Mouse (Mus musculus) lung, embryonic 16.5 days (tissue): Measurements from ENCODE around the gene Usp22. TPM values are rescaled to one million over a fixed set of nuclear protein-coding genes. Genes with fewer than 3 reads are reported as not detected.

Experiments
- ATAC-seq: fragments of 200-750 bp; cut with Nextera tagmentation; 2 replicates; pipeline ENCODE4 v1.8.0; 2017; ENCODE audit warnings: low read depth, mild to moderate bottlenecking, moderate library complexity
- H3K27ac ChIP-seq: fragments of 300-500 bp; sonication (generic); 2 replicates; pipeline ENCODE4 v1.5.1; 2014; ENCODE audit warnings: mild to moderate bottlenecking, control low read depth, low read length
- H3K27me3 ChIP-seq: fragments of 300-500 bp; sonication (generic); 2 replicates; pipeline ENCODE4 v1.6.1; 2014; ENCODE audit warnings: low read depth, low read length, mixed read lengths; ENCODE audit not compliant: control insufficient read depth, insufficient read depth
- H3K36me3 ChIP-seq: fragments of 300-500 bp; sonication (generic); 2 replicates; pipeline ENCODE4 v1.6.1; 2014; ENCODE audit warnings: low read length; ENCODE audit not compliant: control insufficient read depth, insufficient read depth
- H3K4me1 ChIP-seq: fragments of 300-500 bp; sonication (generic); replicated peaks from 2 replicates; pipeline ENCODE4 v1.6.1; 2014; ENCODE audit warnings: low read length, mixed read lengths; ENCODE audit not compliant: control insufficient read depth, insufficient read depth
- H3K4me2 ChIP-seq: fragments of 300-500 bp; sonication (generic); 2 replicates; pipeline ENCODE4 v1.6.1; 2014; ENCODE audit warnings: low read depth, low read length, control low read depth
- H3K4me3 ChIP-seq: fragments of 300-500 bp; sonication (generic); 2 replicates; pipeline ENCODE4 v1.5.1; 2014; ENCODE audit warnings: mild to moderate bottlenecking, low read length, control low read depth
- H3K9ac ChIP-seq: fragments of 300-500 bp; sonication (generic); 2 replicates; pipeline ENCODE4 v1.6.1; 2014; ENCODE audit warnings: low read length, control low read depth
- H3K9me3 ChIP-seq: fragments of 300-500 bp; sonication (generic); 2 replicates; pipeline ENCODE4 v1.6.1; 2016; ENCODE audit warnings: low read length; ENCODE audit not compliant: control insufficient read depth
- WGBS: fragments of 180-500 bp; shearing (Covaris S2); extraction: QIAGEN DNeasy Blood & Tissue Kit; methylation state at CpG from one replicate; pipeline ENCODE4 v1.1.7; 2014; 5-methylcytosine and 5-hydroxymethylcytosine counted together
- polyA plus RNA-seq: library from polyadenylated mRNA; unstranded; fragments of >200 nt; fragmentation: Nextera tagmentation; extraction: Ambion mirVana; gene quantifications from 2 replicates; pipeline ENCODE4 v1.2.1, GENCODE M21; 2015

The Usp22 gene
- polyA plus RNA-seq, 1 experiment from 2014 or later: 103 TPM

DNA sequence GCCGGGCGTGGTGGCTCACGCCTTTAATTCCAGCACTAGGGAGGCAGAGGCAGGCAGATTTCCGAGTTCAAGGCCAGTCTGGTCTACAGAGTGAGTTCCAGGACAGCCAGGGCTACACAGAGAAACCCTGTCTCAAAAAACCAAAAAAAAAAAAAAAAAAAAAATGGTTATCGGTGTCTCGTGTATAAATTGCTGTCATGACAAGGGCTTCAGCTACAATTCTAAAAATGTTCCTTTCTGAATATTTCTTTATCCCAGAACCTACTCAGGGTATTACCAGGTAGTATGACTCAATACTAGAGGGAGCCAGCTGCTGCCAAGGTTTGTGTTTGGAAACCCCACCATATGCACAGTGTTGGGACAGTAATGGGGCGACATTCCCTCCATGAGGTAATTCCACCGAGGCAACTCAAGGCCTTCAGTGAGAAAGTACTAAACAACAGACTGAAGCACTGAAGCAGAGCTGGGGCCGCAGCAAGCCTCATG is 52.5 kb downstream of the Usp22 start:
- Histone ChIP-seq H3K27ac (no peak overlapping the region), H3K27me3 (no peaks in the 10 kb centered on the region), H3K9ac (no peak overlapping the region), H3K9me3 (no peaks in the 10 kb centered on the region), H3K4me3 (no peak overlapping the region), H3K4me1 (no peaks in the 10 kb centered on the region), H3K4me2 (no peak overlapping the region), H3K36me3 (no peaks in the 10 kb centered on the region)
- 81% methylated on average over 9 of the region's 9 CpGs for WGBS
- ATAC-seq: no peak

DNA sequence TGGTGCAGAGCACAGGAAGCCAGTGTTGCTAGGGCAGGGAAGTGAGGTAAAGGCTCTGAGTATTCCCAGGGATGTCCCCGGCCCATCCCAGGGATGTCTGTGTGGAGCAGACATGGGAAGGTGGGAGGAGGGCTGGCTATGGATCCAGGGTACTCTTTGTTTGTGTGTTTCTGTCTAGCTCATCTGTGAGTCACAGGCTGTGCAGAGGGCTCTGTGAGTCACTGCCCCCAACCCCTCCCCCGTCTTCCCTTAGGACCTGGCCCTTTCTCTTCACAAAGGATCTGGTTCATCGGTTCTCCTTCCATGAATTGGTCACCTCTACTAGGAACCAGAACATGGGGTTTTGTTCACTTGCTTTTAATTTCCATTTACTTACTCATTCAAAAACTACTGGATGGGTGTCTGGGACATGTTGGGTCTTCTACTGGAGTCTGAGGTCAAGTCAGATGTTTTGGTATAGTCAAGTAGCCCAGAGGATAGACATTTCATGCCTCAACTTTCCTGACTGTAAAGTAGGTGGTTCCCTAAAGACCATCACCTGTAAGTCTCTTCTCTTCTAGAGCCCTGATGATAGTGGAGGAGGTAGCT is 54.8 kb downstream of the Usp22 start:
- Histone ChIP-seq H3K4me3 (no peak overlapping the region), H3K9me3 (no peaks in the 10 kb centered on the region), H3K9ac (no peak overlapping the region), H3K4me1 (no peaks in the 10 kb centered on the region), H3K36me3 (no peaks in the 10 kb centered on the region), H3K27me3 (no peaks in the 10 kb centered on the region), H3K4me2 (no peak overlapping the region), H3K27ac (no peak overlapping the region)
- 84% methylated on average over 3 of the region's 3 CpGs for WGBS
- ATAC-seq: no peak

DNA sequence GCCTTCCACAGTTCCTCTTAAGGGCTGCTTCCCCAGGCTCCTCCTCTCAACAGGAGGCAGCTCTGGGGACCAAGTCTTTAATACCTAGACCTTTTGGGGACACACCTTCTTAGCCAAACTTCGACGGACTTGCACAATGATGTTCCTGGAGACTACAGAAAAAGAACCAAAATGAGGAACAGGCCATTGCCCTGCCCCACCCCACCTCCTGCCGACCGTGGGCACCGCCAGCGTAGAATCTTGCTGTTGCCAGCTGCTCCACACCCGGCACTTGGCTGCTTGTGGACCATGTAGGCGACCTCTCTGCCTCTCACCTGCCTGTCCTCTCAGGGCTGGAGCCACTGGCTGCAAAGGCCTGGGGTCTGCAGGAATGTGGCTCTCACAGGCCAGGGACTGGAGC is 58.6 kb downstream of the Usp22 start:
- WGBS: 45% methylated on average over 8 of the region's 8 CpGs
- Histone ChIP-seq H3K9me3 (no peaks in the 10 kb centered on the region), H3K27ac (no peak overlapping the region), H3K9ac (no peak overlapping the region), H3K27me3 (no peaks in the 10 kb centered on the region), H3K4me1 (no peaks in the 10 kb centered on the region), H3K4me3 (no peak overlapping the region), H3K36me3 (no peaks in the 10 kb centered on the region), H3K4me2 (no peak overlapping the region)
- no peak for ATAC-seq

DNA sequence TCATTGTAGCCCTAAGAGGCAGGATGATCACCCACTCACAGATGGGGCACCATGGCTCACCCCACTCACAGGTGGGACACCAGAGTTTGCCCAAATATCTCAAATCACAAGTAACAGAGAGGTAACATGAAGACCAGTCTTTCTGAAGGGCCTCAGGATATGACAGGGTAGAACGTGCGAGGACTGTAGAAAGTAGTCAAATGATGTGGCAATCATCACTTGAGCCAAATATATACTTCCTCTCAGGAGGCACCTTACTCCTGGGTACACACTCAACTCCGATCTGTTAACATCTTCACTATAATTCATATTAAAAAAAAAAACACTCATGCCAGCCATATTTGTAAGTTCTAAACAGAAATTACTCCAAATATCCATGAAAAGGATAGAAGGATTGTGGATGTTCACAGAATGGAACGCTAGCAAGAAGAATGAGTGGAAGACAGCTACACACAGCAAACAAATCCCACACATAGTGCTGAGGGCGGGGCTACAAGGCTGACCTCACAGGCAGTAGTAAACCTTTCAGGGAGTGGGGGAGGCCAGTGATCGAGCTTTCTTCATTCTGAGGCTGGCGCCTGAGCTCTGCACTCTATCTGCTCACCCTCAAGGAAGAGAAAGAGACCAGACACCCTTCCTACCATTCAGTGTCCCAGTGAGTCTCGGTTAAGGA is 62.4 kb downstream of the Usp22 start:
- H3K4me3 ChIP-seq: no peak overlapping the region
- no peaks in the 10 kb centered on the region for H3K4me1 ChIP-seq
- no peaks in the 10 kb centered on the region for H3K36me3 ChIP-seq
- WGBS: 66% methylated on average over 8 of the region's 8 CpGs
- H3K9me3 ChIP-seq: no peaks in the 10 kb centered on the region
- H3K27me3 ChIP-seq: no peaks in the 10 kb centered on the region
- no peak overlapping the region for H3K27ac ChIP-seq
- H3K4me2 ChIP-seq: no peak overlapping the region
- no peak overlapping the region for H3K9ac ChIP-seq
- ATAC-seq: no peak

DNA sequence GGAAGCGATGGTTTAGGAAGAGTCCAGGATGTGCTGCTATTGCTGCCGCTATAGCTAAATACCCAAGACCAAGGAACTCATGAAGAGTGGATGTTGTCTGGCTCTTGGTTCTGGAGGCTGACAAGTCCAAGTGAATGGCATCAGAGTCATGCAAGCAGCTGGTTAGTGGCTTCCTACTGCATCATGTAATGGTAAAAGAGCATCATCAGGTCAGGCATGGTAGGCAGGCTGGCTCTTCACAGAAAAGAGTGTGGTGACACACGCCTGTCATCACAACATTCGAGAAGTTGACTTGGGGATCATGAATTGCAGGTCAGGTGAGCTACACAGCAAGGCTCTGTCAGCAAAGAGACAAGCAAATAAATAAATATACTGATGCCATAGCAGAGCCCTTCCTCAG is 63.4 kb downstream of the Usp22 start:
- Histone ChIP-seq H3K4me2 (no peak overlapping the region), H3K4me3 (no peak overlapping the region), H3K27me3 (no peaks in the 10 kb centered on the region), H3K4me1 (no peaks in the 10 kb centered on the region), H3K9ac (no peak overlapping the region), H3K9me3 (no peaks in the 10 kb centered on the region), H3K27ac (no peak overlapping the region), H3K36me3 (no peaks in the 10 kb centered on the region)
- 81% methylated on average over 4 of the region's 4 CpGs for WGBS
- no peak for ATAC-seq

DNA sequence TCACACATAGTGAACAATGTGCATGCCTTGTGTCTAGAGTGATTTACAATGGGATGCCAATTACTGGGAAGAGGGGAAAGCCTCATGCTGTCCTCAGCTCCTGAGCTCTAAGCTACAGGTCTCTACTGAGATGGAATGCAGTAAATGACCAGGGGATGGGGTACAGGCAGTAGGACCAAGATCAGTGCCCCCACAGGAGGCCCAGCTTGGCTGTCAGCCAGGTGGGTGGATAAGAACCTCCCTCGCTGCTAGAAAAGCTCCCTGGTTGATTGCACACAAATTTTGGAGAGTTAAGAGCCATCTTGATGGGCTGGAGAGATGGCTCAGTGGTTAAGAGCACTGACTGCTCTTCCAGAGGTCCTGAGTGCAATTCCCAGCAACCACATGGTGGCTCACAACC is 63.9 kb downstream of the Usp22 start:
- H3K27me3 ChIP-seq: no peaks in the 10 kb centered on the region
- H3K9ac ChIP-seq: no peak overlapping the region
- no peaks in the 10 kb centered on the region for H3K9me3 ChIP-seq
- H3K4me2 ChIP-seq: no peak overlapping the region
- no peaks in the 10 kb centered on the region for H3K36me3 ChIP-seq
- no peak for ATAC-seq
- no peak overlapping the region for H3K4me3 ChIP-seq
- H3K4me1 ChIP-seq: no peaks in the 10 kb centered on the region
- no peak overlapping the region for H3K27ac ChIP-seq
- WGBS: 17% methylated on average over 1 of the region's 1 CpGs

DNA sequence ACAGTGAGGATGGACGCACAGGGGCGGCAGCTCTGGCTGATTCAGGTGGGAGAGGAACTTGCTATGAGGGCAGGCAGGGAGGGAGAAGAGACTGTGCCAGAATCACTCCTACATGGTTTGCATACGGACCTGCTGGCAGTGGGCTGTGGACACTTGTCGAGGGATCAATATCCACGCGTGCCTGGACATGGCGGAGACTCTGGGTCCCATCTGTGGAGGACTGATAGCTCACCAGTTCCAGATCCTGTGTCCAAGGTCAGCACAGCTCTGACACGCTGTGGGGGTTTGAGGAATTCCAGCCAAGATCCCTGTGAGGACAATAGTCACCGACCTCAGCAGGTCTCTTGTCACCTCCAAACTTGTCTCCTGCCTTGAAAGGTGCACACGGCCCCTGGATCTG is 64.7 kb downstream of the Usp22 start:
- H3K4me1 ChIP-seq: no peaks in the 10 kb centered on the region

DNA sequence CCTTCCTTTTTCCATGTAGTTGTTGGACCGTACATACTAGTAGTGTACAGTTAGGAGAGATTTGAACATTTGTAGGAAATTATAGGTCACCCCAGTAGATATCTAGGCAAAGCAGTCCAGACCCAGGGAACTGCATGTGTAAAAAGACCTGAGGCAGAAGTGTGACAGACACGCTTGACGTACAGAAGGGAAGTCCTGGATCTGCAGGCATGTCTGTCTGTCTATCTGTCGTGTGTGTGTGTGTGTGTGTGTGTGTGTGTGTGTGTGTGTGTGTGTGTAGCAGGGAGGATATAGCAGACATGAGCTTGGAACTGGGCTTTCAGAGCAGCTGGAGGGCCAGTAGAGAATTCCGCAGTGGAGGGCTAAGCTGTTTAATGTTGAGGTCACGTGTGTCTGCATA is 65.1 kb downstream of the Usp22 start:
- H3K27ac ChIP-seq: no peak overlapping the region
- no peak overlapping the region for H3K4me2 ChIP-seq
- no peaks in the 10 kb centered on the region for H3K9me3 ChIP-seq
- no peaks in the 10 kb centered on the region for H3K27me3 ChIP-seq
- no peak overlapping the region for H3K9ac ChIP-seq
- H3K4me3 ChIP-seq: no peak overlapping the region
- WGBS: 79% methylated on average over 6 of the region's 6 CpGs
- H3K4me1 ChIP-seq: no peaks in the 10 kb centered on the region
- no peaks in the 10 kb centered on the region for H3K36me3 ChIP-seq
- ATAC-seq: no peak

More for the DNA sequence above, 64.7 kb downstream of the Usp22 start:
- Histone ChIP-seq H3K36me3 (no peaks in the 10 kb centered on the region), H3K4me3 (no peak overlapping the region), H3K9ac (no peak overlapping the region), H3K9me3 (no peaks in the 10 kb centered on the region), H3K27ac (no peak overlapping the region), H3K4me2 (no peak overlapping the region), H3K27me3 (no peaks in the 10 kb centered on the region)
- 62% methylated on average over 10 of the region's 10 CpGs for WGBS
- ATAC-seq: no peak

DNA sequence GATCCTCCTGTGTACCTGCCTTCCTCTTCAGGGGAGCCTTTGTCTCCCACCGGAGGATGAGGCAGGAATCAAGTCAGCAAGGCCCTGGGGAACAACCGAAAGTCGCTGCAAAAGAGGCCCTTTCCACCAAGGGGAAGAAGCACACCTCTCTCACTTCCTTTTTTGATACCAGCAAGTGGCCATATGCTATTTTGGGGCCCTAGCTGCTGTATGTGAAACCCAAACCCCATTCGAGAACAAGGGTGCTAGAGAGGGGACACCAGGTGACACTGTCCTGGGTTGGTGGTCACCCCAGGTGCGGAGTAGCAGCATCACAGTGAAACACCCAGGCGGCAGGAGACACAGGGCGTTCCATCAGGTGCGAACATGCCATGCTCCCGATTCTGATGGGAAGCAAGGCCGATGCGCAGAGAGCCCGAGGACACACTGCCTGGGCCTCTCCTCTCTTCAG is 65.9 kb downstream of the Usp22 start:
- Histone ChIP-seq H3K4me1 (no peaks in the 10 kb centered on the region), H3K9ac (no peak overlapping the region), H3K9me3 (no peaks in the 10 kb centered on the region), H3K36me3 (no peaks in the 10 kb centered on the region), H3K4me2 (no peak overlapping the region), H3K27ac (no peak overlapping the region), H3K27me3 (no peaks in the 10 kb centered on the region), H3K4me3 (no peak overlapping the region)
- 83% methylated on average over 12 of the region's 12 CpGs for WGBS
- no peak for ATAC-seq
